Mouse (Mus musculus): Measurements from ENCODE around the gene Nek8. TPM values are rescaled to one million over a fixed set of nuclear protein-coding genes. Genes with fewer than 3 reads are reported as not detected.

The Nek8 gene
- polyA plus RNA-seq, 1 experiment from 2014 or later = 15.3 TPM

DNA sequence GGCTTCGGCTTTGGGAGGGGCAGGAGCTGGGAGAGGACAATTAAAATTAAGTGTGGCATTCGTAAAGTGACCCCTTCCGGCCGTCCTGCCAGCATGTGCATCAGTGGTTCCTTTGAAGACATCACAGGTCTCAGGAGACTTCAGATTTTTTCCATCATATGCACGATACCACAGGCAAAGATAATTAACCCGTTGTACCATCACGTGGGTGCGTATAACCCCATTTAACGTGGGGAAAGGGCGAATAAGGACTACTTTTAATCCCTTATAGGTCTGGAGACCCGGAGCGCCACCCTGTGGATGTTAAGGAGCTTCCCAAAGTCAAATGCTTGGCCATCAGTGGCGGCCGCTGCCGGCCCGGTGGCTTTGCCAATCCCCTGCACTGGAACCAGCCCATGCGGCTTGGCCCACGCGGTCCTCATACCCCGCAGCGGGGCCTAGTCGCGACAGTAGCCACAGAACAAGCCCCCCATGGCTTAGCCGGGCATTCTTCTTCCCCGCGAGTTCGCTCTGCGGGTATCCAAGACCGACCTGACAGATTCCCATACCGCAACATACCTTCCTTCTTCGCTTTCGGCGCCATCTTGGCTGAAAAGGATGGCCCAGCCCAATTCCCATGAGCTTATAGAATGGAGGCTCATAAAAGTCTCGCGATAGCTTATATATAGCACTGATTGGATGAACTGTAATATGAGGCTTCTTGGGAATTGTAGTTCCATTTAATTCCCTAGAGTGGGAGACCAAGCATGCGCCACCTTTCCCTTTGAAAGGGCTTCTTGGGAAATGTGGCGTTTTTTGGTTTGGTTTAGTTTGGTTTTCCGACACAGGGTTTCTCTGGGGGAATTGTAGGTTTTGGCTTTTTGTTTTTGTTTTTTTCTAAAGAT, 6.7 kb upstream of the Nek8 start, which contains the start of gene Rpl23a:
Rpl23a (minus strand) TSS at position 624 of the 884 bp plus-strand sequence.
- WGBS = under 1% methylated on average over 38 of the region's 38 CpGs
- Histone ChIP-seq H3K4me1 (ENCODE audit: insufficient read depth) (peaks cover 6% of the 10 kb centered on the region; the same call in 1 of the 2 replicates), H3K27me3 (ENCODE audit: insufficient read depth, low read length) (no peaks in the 10 kb centered on the region), H3K4me3 (ENCODE audit: low read depth, low read length) (peak within 1 kb of the TSS; percentile 96), H3K9ac (peak within 1 kb of the TSS; percentile 95), H3K27ac (ENCODE audit: low read depth) (peak within 1 kb of the TSS; percentile 94), H3K4me2 (peak within 1 kb of the TSS; percentile 96), H3K9me3 (ENCODE audit: low read depth, low read length) (no peaks in the 10 kb centered on the region), H3K36me3 (ENCODE audit: insufficient read depth) (peaks cover 33% of the 10 kb centered on the region)
- peak; percentile 96 for DNase-seq
- ATAC-seq (ENCODE audit: insufficient read depth) = peak; percentile 86
- TF ChIP-seq CTCF (IDR thresholded peaks at IDR 0.05; ENCODE audit: low read depth) = peak; percentile 14

DNA sequence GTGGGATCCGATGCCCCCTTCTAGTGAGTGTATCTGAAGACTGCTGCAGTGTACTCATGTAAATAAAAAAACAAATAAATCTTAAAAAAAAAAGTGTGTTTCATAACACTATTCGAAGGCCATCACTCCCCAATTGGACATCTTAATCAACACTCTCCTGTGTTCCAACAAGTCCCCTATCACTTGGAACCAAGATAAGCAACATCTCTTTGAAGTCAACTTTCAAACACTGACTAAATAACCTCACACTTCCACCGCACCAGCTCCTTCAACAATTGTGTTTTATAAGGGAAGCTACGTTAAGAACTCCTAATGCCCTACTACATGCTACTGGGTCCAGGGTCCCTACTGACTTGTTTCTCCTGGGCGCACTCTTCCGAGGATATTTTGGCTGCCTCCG, 6.0 kb upstream of the Nek8 start:
- Histone ChIP-seq H3K27ac (ENCODE audit: low read depth) (peak overlapping the region; percentile 13; the same call in 1 of the 2 replicates), H3K4me3 (ENCODE audit: low read depth, low read length) (peak overlapping the region; percentile 96), H3K4me1 (ENCODE audit: insufficient read depth) (peaks cover 6% of the 10 kb centered on the region; the same call in 1 of the 2 replicates), H3K4me2 (peak overlapping the region; percentile 96), H3K36me3 (ENCODE audit: insufficient read depth) (peaks cover 33% of the 10 kb centered on the region), H3K9ac (peak overlapping the region; percentile 95), H3K9me3 (ENCODE audit: low read depth, low read length) (no peaks in the 10 kb centered on the region), H3K27me3 (ENCODE audit: insufficient read depth, low read length) (no peaks in the 10 kb centered on the region)
- ATAC-seq (ENCODE audit: insufficient read depth) (no peak), DNase-seq (no peak)
- TF ChIP-seq CTCF (IDR thresholded peaks at IDR 0.05; ENCODE audit: low read depth) = no peak
- WGBS = 2% methylated on average over 7 of the region's 7 CpGs

DNA sequence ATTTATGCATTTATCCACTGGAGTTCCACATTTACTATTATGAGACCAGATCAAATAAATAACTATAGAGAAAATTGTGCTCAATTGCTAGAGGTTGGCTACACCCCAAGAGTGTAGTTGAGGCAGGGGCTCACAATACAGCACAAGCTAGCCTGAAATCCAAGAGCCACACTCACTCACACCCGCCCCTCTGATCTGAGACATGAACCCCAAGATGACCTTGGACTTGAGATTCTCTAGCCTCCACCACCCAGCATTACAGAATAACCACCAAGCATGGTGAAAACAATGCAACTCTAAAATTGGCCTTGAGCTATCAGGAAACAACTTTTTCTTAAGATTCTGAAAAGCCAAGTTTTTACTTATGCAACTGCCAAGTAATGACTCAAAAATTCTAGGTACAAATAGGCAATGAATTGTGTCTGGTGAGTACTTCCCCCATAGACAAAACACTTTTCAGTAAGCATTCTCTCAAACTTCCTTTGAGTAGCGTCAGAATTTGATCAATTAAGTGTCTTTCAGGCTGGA, 5.4 kb upstream of the Nek8 start:
- ATAC-seq (ENCODE audit: insufficient read depth) (no peak), DNase-seq (no peak)
- Histone ChIP-seq H3K4me3 (ENCODE audit: low read depth, low read length) (peak overlapping the region; percentile 96), H3K9me3 (ENCODE audit: low read depth, low read length) (no peaks in the 10 kb centered on the region), H3K9ac (peak overlapping the region; percentile 95), H3K27ac (ENCODE audit: low read depth) (peak overlapping the region; percentile 13; the same call in 1 of the 2 replicates), H3K4me2 (peak overlapping the region; percentile 96), H3K36me3 (ENCODE audit: insufficient read depth) (peaks cover 33% of the 10 kb centered on the region), H3K27me3 (ENCODE audit: insufficient read depth, low read length) (no peaks in the 10 kb centered on the region), H3K4me1 (ENCODE audit: insufficient read depth) (peaks cover 6% of the 10 kb centered on the region; the same call in 1 of the 2 replicates)
- 34% methylated on average over 2 of the region's 2 CpGs for WGBS
- no peak for TF ChIP-seq CTCF (IDR thresholded peaks at IDR 0.05; ENCODE audit: low read depth)

- H3K27me3 ChIP-seq (ENCODE audit: insufficient read depth, low read length) = no peaks in the 10 kb centered on the region
- 56% methylated on average over 6 of the region's 6 CpGs for WGBS
- H3K36me3 ChIP-seq (ENCODE audit: insufficient read depth) = peaks cover 33% of the 10 kb centered on the region
- H3K4me3 ChIP-seq (ENCODE audit: low read depth, low read length) = peak overlapping the region; percentile 59
- peak overlapping the region; percentile 96 for H3K4me2 ChIP-seq
- DNase-seq = no peak
- no peak for ATAC-seq (ENCODE audit: insufficient read depth)
- H3K9ac ChIP-seq = no peak overlapping the region
- H3K4me1 ChIP-seq (ENCODE audit: insufficient read depth) = peaks cover 6% of the 10 kb centered on the region; the same call in 1 of the 2 replicates
- no peaks in the 10 kb centered on the region for H3K9me3 ChIP-seq (ENCODE audit: low read depth, low read length)
- H3K27ac ChIP-seq (ENCODE audit: low read depth) = peak overlapping the region; percentile 97; the same call in 1 of the 2 replicates
- no peak for TF ChIP-seq CTCF (IDR thresholded peaks at IDR 0.05; ENCODE audit: low read depth)
Measured at GRCm38 (mm10) chr11:78180081-78180761, 3.7 kb upstream of the Nek8 start.

GRCm38 (mm10) chr11:78179438-78179999, 3.0 kb upstream of the Nek8 start:
- Histone ChIP-seq H3K9ac (peak overlapping the region; percentile 77), H3K27ac (ENCODE audit: low read depth) (peak overlapping the region; percentile 97), H3K4me1 (ENCODE audit: insufficient read depth) (peaks cover 6% of the 10 kb centered on the region; the same call in 1 of the 2 replicates), H3K9me3 (ENCODE audit: low read depth, low read length) (no peaks in the 10 kb centered on the region), H3K4me3 (ENCODE audit: low read depth, low read length) (peak overlapping the region; percentile 59), H3K4me2 (peak overlapping the region; percentile 96), H3K27me3 (ENCODE audit: insufficient read depth, low read length) (no peaks in the 10 kb centered on the region), H3K36me3 (ENCODE audit: insufficient read depth) (peaks cover 33% of the 10 kb centered on the region)
- 22% methylated on average over 8 of the region's 8 CpGs for WGBS
- TF ChIP-seq CTCF (IDR thresholded peaks at IDR 0.05; ENCODE audit: low read depth) = no peak
- DNase-seq = no peak
- ATAC-seq (ENCODE audit: insufficient read depth) = no peak

GRCm38 (mm10) chr11:78178859-78179437, 2.5 kb upstream of the Nek8 start:
- Histone ChIP-seq H3K36me3 (ENCODE audit: insufficient read depth) (peaks cover 33% of the 10 kb centered on the region), H3K9me3 (ENCODE audit: low read depth, low read length) (no peaks in the 10 kb centered on the region), H3K9ac (peak overlapping the region; percentile 77), H3K4me2 (peak overlapping the region; percentile 96), H3K27ac (ENCODE audit: low read depth) (peak overlapping the region; percentile 97), H3K4me3 (ENCODE audit: low read depth, low read length) (peak overlapping the region; percentile 59), H3K4me1 (ENCODE audit: insufficient read depth) (peaks cover 6% of the 10 kb centered on the region; the same call in 1 of the 2 replicates), H3K27me3 (ENCODE audit: insufficient read depth, low read length) (no peaks in the 10 kb centered on the region)
- under 1% methylated on average over 29 of the region's 29 CpGs for WGBS
- ATAC-seq (ENCODE audit: insufficient read depth) (0 out of 2 replicates have a peak, but pooled peaks have one; percentile 10), DNase-seq (peak; percentile 91)
- TF ChIP-seq CTCF (IDR thresholded peaks at IDR 0.05; ENCODE audit: low read depth) = no peak; the same call in 1 of the 2 replicates
